Mouse (Mus musculus): ENCODE results near the gene Entpd1. TPM values are rescaled to one million over a fixed set of nuclear protein-coding genes. Genes with fewer than 3 reads are reported as not detected.

The Entpd1 gene
- total and polyA plus RNA-seq, 2 experiments, result 1.6 to 4.6 TPM

DNA sequence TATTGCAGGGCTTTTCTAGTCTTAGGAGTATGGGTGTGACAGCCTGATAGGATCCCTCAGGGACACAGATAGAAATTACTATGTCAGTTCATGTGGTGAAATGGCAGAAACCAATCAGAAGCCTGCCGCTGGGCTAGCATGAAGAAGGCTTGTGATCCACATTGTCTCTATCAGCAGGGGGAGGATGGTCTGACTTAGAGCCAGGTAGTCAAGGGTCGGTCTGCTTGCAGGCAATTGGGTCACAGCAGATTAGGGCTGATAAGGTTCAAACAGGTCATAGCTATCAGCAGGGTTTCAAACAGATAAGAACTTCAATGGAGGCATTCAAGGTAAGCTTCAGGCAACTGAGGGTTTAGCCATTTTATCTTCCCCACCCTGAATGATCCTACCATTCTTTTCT, 31.3 kb upstream of the Entpd1 start:
- H3K27me3 ChIP-seq (ENCODE audit: control insufficient read depth, insufficient read depth, low read length), result no peaks in the 10 kb centered on the region
- no peaks in the 10 kb centered on the region for H3K79me2 ChIP-seq (ENCODE audit: control insufficient read depth, insufficient read depth, low read length)
- peaks cover 3% of the 10 kb centered on the region; the same call in 1 of the 2 replicates for H3K4me1 ChIP-seq (ENCODE audit: control insufficient read depth, insufficient read depth, low read length)
- H3K27ac ChIP-seq (replicated peaks; ENCODE audit: insufficient read depth, low read depth, low read length), result no peak overlapping the region
- H3K9ac ChIP-seq (ENCODE audit: low read depth, low read length), result no peak overlapping the region
- TF ChIP-seq CTCF (IDR thresholded peaks at IDR 0.05; ENCODE audit: low read depth, low read length), result no peak
- TF ChIP-seq POLR2A (IDR thresholded peaks at IDR 0.05; ENCODE audit: extremely low read depth, insufficient read depth, low read length), result no peak
- no peaks in the 10 kb centered on the region for H3K36me3 ChIP-seq (ENCODE audit: control insufficient read depth, insufficient read depth, low read length)
- H3K4me3 ChIP-seq (ENCODE audit: insufficient read depth, low read depth, low read length), result no peak overlapping the region
- WGBS, result 24% methylated on average over 2 of the region's 2 CpGs
- DNase-seq (ENCODE audit: extremely low read depth, low read depth, low spot score), result peak; percentile 41

DNA sequence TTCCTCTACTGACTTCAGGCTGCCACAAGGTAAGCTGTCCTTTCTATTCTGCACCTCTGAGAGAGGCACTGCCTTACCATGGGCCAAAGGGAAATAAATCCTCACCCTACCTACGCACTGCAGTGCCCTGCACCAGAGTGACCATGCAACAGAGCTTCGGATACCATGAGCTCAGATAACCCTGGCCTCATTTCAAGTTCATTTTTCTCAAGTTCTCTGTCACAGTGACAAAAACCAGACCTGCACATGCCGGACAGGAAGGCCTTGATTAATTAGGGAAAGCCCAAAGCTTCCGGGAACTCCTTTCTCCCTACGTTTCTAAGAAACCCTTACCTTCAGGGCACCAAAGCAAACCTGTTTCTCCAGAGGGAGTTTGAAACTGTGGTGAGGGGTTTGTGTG, 30.5 kb upstream of the Entpd1 start:
- Histone ChIP-seq H3K4me1 (ENCODE audit: control insufficient read depth, insufficient read depth, low read length) (peaks cover 3% of the 10 kb centered on the region; the same call in 1 of the 2 replicates), H3K27me3 (ENCODE audit: control insufficient read depth, insufficient read depth, low read length) (no peaks in the 10 kb centered on the region), H3K9ac (ENCODE audit: low read depth, low read length) (no peak overlapping the region), H3K4me3 (ENCODE audit: insufficient read depth, low read depth, low read length) (no peak overlapping the region), H3K79me2 (ENCODE audit: control insufficient read depth, insufficient read depth, low read length) (no peaks in the 10 kb centered on the region), H3K36me3 (ENCODE audit: control insufficient read depth, insufficient read depth, low read length) (no peaks in the 10 kb centered on the region), H3K27ac (replicated peaks; ENCODE audit: insufficient read depth, low read depth, low read length) (no peak overlapping the region)
- no peak for DNase-seq (ENCODE audit: extremely low read depth, low read depth, low spot score)
- 80% methylated on average over 5 of the region's 5 CpGs for WGBS
- TF ChIP-seq CTCF (IDR thresholded peaks at IDR 0.05; ENCODE audit: low read depth, low read length) (no peak), POLR2A (IDR thresholded peaks at IDR 0.05; ENCODE audit: extremely low read depth, insufficient read depth, low read length) (no peak)

DNA sequence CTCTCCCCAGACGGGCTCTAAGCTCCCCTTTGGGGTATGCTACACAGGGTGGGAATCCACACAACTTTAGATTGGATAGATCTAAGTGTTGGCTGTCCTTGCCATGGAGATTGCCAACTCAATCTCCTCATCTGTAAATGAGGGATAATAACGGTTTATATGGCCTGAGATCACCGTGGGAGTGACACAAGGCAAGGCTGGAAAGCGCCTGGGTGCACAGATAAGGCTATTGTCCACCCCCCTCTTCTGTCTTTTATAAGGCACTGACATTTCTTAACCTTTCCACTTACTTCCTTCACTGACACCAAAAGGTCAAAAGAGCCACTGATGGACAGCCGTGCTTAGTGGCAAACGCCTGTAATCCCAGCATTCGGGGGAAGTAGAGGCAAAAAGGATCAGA, 25.3 kb upstream of the Entpd1 start:
- Histone ChIP-seq H3K4me1 (ENCODE audit: control insufficient read depth, insufficient read depth, low read length) (peaks cover 2% of the 10 kb centered on the region; the same call in 1 of the 2 replicates), H3K27ac (replicated peaks; ENCODE audit: insufficient read depth, low read depth, low read length) (no peak overlapping the region), H3K36me3 (ENCODE audit: control insufficient read depth, insufficient read depth, low read length) (no peaks in the 10 kb centered on the region), H3K4me3 (ENCODE audit: insufficient read depth, low read depth, low read length) (no peak overlapping the region), H3K27me3 (ENCODE audit: control insufficient read depth, insufficient read depth, low read length) (no peaks in the 10 kb centered on the region), H3K9ac (ENCODE audit: low read depth, low read length) (no peak overlapping the region), H3K79me2 (ENCODE audit: control insufficient read depth, insufficient read depth, low read length) (no peaks in the 10 kb centered on the region)
- 81% methylated on average over 7 of the region's 7 CpGs for WGBS
- TF ChIP-seq CTCF (IDR thresholded peaks at IDR 0.05; ENCODE audit: low read depth, low read length) (no peak), POLR2A (IDR thresholded peaks at IDR 0.05; ENCODE audit: extremely low read depth, insufficient read depth, low read length) (no peak)
- no peak for DNase-seq (ENCODE audit: extremely low read depth, low read depth, low spot score)

DNA sequence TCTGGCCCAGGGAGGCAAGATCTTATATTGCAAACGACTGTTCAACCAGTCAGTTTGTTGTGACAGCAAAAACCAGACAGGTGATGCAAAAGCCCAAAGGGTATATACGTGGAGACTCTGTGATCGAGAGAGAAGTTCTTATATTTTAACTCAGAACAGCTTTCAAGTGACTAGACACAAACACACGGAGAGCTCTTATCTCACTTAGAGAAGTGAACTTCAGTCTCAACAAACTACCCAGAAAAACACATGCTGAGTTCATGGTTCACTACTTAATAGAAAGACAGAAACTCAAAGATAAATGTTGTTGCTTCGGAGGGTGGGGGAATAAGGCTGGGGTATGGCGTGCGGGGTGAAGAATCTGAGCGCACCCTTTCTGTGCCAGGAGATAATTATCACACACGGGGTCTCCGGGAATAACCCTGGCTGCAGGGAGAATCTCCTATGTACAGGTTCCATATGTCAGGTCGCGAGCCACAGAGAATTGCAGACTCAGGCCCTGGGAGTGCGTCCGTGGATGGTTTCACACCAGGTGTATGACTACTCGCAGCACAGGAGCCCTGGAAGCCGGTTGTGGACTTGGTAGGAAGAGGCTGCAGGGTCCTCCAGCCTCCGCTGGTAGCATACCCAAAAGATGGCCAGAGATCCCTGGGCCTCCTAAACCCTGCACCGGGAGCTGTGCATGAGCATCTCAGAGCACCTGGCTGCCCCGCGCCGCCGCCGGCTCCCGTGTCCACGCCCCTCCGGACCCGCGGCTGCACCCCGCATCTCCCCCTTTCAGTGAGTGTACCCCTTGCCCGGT, 24.5 kb upstream of the Entpd1 start:
- Histone ChIP-seq H3K27ac (replicated peaks; ENCODE audit: insufficient read depth, low read depth, low read length) (no peak overlapping the region), H3K36me3 (ENCODE audit: control insufficient read depth, insufficient read depth, low read length) (no peaks in the 10 kb centered on the region)

GRCm38 (mm10) chr19:40588293-40588654, 23.9 kb upstream of the Entpd1 start, which contains the start of gene Aldh18a1:
Gene Aldh18a1, minus strand, starts transcription at chr19:40588463.
- no peak within 1 kb of the TSS for H3K27ac ChIP-seq (replicated peaks; ENCODE audit: insufficient read depth, low read depth, low read length)
- H3K79me2 ChIP-seq (ENCODE audit: control insufficient read depth, insufficient read depth, low read length), result no peaks in the 10 kb centered on the region
- peak within 1 kb of the TSS; percentile 90 for H3K4me3 ChIP-seq (ENCODE audit: insufficient read depth, low read depth, low read length)
- H3K4me1 ChIP-seq (ENCODE audit: control insufficient read depth, insufficient read depth, low read length), result peaks cover 2% of the 10 kb centered on the region; the same call in 1 of the 2 replicates
- peak within 1 kb of the TSS; percentile 80 for H3K9ac ChIP-seq (ENCODE audit: low read depth, low read length)
- DNase-seq (ENCODE audit: extremely low read depth, low read depth, low spot score), result peak; percentile 14
- H3K36me3 ChIP-seq (ENCODE audit: control insufficient read depth, insufficient read depth, low read length), result no peaks in the 10 kb centered on the region
- under 1% methylated on average over 34 of the region's 34 CpGs for WGBS
- H3K27me3 ChIP-seq (ENCODE audit: control insufficient read depth, insufficient read depth, low read length), result no peaks in the 10 kb centered on the region
- TF ChIP-seq CTCF (IDR thresholded peaks at IDR 0.05; ENCODE audit: low read depth, low read length) (no peak), POLR2A (IDR thresholded peaks at IDR 0.05; ENCODE audit: extremely low read depth, insufficient read depth, low read length) (no peak)

More for the DNA sequence above, 24.5 kb upstream of the Entpd1 start:
- H3K4me1 ChIP-seq (ENCODE audit: control insufficient read depth, insufficient read depth, low read length), result peaks cover 2% of the 10 kb centered on the region; the same call in 1 of the 2 replicates
- no peaks in the 10 kb centered on the region for H3K27me3 ChIP-seq (ENCODE audit: control insufficient read depth, insufficient read depth, low read length)
- WGBS, result 15% methylated on average over 30 of the region's 30 CpGs
- TF ChIP-seq POLR2A (IDR thresholded peaks at IDR 0.05; ENCODE audit: extremely low read depth, insufficient read depth, low read length), result no peak
- no peak for TF ChIP-seq CTCF (IDR thresholded peaks at IDR 0.05; ENCODE audit: low read depth, low read length)
- peak overlapping the region; percentile 80 for H3K9ac ChIP-seq (ENCODE audit: low read depth, low read length)
- peak overlapping the region; percentile 90 for H3K4me3 ChIP-seq (ENCODE audit: insufficient read depth, low read depth, low read length)
- H3K79me2 ChIP-seq (ENCODE audit: control insufficient read depth, insufficient read depth, low read length), result no peaks in the 10 kb centered on the region
- DNase-seq (ENCODE audit: extremely low read depth, low read depth, low spot score), result no peak
